Mouse (Mus musculus): Measurements from ENCODE around the gene Casp8. TPM values are rescaled to one million over a fixed set of nuclear protein-coding genes. Genes with fewer than 3 reads are reported as not detected.
"Not testable (repeated sequence)": the region's sequence is repeated elsewhere in the genome, so short reads cannot be mapped to it uniquely, and the experiment has no call there.

Casp8 gene
- total RNA-seq, 1 experiment from 2014 or later = 152 TPM

GRCm38 (mm10) chr1:58879291-58879690 lies 84.1 kb downstream of the Casp8 start:
- not testable (repeated sequence) for ATAC-seq (replicated peaks in 1 of 2; ENCODE audit: insufficient read depth in 1 of 2, low FRiP score in 2 of 2, low TSS enrichment in 1 of 2, low read depth in 1 of 2, poor library complexity in 2 of 2, severe bottlenecking in 2 of 2)

GRCm38 (mm10) chr1:58883279-58883678 lies 88.1 kb downstream of the Casp8 start:
- ATAC-seq (replicated peaks in 1 of 2; ENCODE audit: insufficient read depth in 1 of 2, low FRiP score in 2 of 2, low TSS enrichment in 1 of 2, low read depth in 1 of 2, poor library complexity in 2 of 2, severe bottlenecking in 2 of 2) = not testable (repeated sequence)

GRCm38 (mm10) chr1:58885646-58886045 lies 90.5 kb downstream of the Casp8 start:
- ATAC-seq (replicated peaks in 1 of 2; ENCODE audit: insufficient read depth in 1 of 2, low FRiP score in 2 of 2, low TSS enrichment in 1 of 2, low read depth in 1 of 2, poor library complexity in 2 of 2, severe bottlenecking in 2 of 2) = no peak

- no peak for ATAC-seq (replicated peaks in 1 of 2; ENCODE audit: insufficient read depth in 1 of 2, low FRiP score in 2 of 2, low TSS enrichment in 1 of 2, low read depth in 1 of 2, poor library complexity in 2 of 2, severe bottlenecking in 2 of 2)
These were observed 94.8 kb downstream of the Casp8 start for GRCm38 (mm10) chr1:58889826-58890546.

DNA sequence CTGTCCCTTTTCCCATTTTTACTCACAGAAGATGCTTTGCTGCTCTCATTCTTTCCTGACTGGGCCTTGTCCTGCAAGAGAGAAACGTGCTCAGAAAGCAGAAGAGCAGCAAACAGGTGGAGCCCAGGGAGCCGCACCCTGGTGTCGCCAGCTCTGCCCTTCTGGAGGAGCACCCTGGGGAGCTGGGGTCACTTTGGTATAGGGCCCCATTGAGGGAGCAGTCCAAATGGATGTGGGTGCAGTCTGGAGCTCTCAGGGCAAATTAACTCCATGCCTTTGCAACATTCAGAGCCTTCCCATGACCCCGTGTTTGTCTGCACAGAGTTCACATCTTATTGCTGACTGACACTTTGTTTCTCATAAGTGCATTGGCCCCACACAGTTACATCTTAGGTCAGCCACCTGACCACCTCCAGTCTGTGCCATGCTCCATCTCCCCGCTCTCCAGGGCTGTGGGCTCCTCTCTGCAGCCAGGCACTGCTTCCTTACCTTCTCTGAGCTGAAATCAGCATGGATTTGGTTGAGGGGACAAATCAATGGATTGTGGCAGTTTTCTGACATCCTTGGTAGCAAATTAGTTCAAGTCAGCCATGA lies 95.6 kb downstream of the Casp8 start:
- ATAC-seq (replicated peaks in 1 of 2; ENCODE audit: insufficient read depth in 1 of 2, low FRiP score in 2 of 2, low TSS enrichment in 1 of 2, low read depth in 1 of 2, poor library complexity in 2 of 2, severe bottlenecking in 2 of 2) = not testable (repeated sequence)

DNA sequence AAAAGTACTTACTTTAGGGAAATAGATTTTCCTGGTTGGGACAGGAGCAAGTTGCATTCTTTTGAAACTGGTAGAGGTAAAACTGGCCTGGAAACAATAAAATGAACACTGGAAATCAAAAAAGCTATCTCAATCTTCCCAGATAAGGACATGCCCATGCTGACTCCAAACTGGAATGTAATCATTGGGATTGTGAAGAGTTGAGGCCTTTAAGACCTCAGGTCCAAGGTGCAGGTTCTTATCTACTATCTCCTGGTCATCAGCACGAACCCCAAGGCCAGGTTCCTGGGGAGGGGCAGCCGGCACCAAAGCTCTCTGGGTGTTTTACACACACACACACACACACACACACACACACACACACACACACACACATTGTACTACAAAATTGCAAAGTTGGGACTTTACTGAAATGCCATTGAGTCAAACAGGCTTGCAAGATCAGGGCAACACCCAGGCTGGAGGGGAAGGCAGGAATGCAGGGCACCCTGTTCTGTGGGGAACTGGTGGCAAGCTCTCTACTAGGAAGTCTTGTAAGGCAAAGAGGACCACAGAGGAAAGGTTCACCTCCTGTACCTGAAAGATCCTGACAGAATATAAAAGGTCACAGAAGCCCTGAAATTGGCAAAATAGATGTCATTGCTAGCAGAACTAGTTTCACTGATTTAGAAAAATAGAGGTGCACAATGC lies 96.5 kb downstream of the Casp8 start:
- ATAC-seq (replicated peaks in 1 of 2; ENCODE audit: insufficient read depth in 1 of 2, low FRiP score in 2 of 2, low TSS enrichment in 1 of 2, low read depth in 1 of 2, poor library complexity in 2 of 2, severe bottlenecking in 2 of 2) = not testable (repeated sequence)

- ATAC-seq (replicated peaks in 1 of 2; ENCODE audit: insufficient read depth in 1 of 2, low FRiP score in 2 of 2, low TSS enrichment in 1 of 2, low read depth in 1 of 2, poor library complexity in 2 of 2, severe bottlenecking in 2 of 2) = not testable (repeated sequence)
These were observed 97.2 kb downstream of the Casp8 start for GRCm38 (mm10) chr1:58892386-58892785.

Other genes starting within 250 kb of the Casp8 start
- gene Fam126b, start 209.1 kb upstream of the Casp8 start, total RNA-seq (2017) = 17.9 and 35.1 TPM in 2 replicates
- 51.0 and 89.8 TPM in 2 replicates for gene Ndufb3, start 209.0 kb upstream of the Casp8 start, total RNA-seq (2017)
- gene Als2cr12, start 99.4 kb upstream of the Casp8 start, total RNA-seq (2017) = not detected in 2 replicates
- gene Cflar, start 83.9 kb upstream of the Casp8 start, total RNA-seq (2017) = 89.9 and 127 TPM in 2 replicates
- 33.5 and 35.1 TPM in 2 replicates for gene Trak2, start 178.1 kb downstream of the Casp8 start, total RNA-seq (2017)
- gene Stradb, start 178.1 kb downstream of the Casp8 start, total RNA-seq (2017) = 14.6 and 15.0 TPM in 2 replicates